In the genomic region with DNA sequence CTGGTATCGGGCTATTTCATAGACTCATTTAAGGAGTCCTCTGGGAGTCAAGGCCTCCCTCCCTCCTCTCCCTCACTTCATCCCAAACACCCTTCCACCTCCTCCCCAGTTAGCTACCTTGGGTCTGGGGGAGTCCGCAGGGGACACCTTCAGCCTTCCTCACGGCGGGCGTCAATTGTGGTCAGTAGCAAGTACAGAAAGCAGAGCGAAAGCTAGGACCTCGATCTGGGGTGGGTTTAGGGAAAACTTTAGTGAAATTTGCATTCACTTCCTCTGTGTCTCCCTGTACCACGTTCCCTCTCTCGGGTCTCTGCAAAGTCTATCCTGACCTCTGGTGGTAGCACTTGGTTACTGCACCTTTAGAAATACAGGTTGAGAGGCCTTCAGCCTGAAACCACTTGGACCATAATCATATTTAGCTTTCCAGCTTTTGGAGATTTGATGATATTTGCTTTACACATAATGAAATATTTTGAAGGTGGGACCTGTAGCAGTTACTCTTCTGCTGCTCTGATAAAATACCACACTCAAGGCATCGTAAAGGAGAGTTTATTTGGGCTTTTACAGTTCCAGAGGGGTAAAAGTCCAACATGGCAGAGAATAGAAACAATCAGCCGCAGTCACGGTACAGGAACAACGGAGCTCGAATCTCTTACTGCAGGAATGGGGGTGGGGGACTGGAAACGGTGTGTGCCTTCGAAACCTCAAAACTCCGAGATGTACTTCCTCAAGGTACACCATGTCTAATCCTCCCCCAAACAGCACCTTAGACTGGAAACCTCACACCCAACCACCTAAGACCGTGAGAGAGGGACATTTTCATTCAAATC, we compare ENCODE assay signal across 8 mouse cellular contexts. TPM values are rescaled to one million over a fixed set of nuclear protein-coding genes. Genes with fewer than 3 reads are reported as not detected.
DNase-seq lines count a peak whose midpoint lies in the region; ATAC-seq and TF ChIP-seq lines count a peak whose summit lies in the region.

No protein-coding gene starts in this region.

- 20% methylated on average over 18 of the region's 18 CpGs for WGBS in bone marrow, adult 2 months
- WGBS in embryonic facial prominence, embryonic 14.5 days: 35% methylated on average over 18 of the region's 18 CpGs
- 30% methylated on average over 18 of the region's 18 CpGs for WGBS in heart, embryonic 13.5 days
- WGBS in kidney, postnatal 0 days: 36% methylated on average over 18 of the region's 18 CpGs
- WGBS in liver, embryonic 14.5 days (ENCODE audit: insufficient replicate concordance): 25% methylated on average over 18 of the region's 18 CpGs
- 40% methylated on average over 18 of the region's 18 CpGs for WGBS in neural tube, embryonic 11.5 days

- no peak for TF ChIP-seq EP300 in liver, embryonic 14.5 days (IDR thresholded peaks at IDR 0.05; ENCODE audit: low read depth)

- TF ChIP-seq POLR2A in bone marrow, adult 2 months (IDR thresholded peaks at IDR 0.05; ENCODE audit: borderline replicate concordance, control insufficient read depth, low read depth, low read length): peak; percentile 35; the same call in 1 of the 2 replicates

- H3K4me1 ChIP-seq in bone marrow, adult 2 months (ENCODE audit: control insufficient read depth, insufficient read depth, low read length): peaks cover 4% of the 10 kb centered on the region; the same call in 1 of the 2 replicates
- H3K4me1 ChIP-seq in embryonic facial prominence, embryonic 14.5 days (ENCODE audit: control insufficient read depth, insufficient read depth, low read length): no peaks in the 10 kb centered on the region
- peaks cover 9% of the 10 kb centered on the region for H3K4me1 ChIP-seq in heart, embryonic 13.5 days
- H3K4me1 ChIP-seq in kidney, postnatal 0 days (replicated peaks; ENCODE audit: insufficient read depth, low read length): no peaks in the 10 kb centered on the region
- H3K4me1 ChIP-seq in liver, embryonic 14.5 days (replicated peaks; ENCODE audit: control insufficient read depth in 2 of 2, insufficient read depth in 2 of 2, low read length in 1 of 2): peaks cover 0 to 7% of the 10 kb centered on the region in 2 experiments; a peak in 1 of 4 replicates
- no peaks in the 10 kb centered on the region for H3K4me1 ChIP-seq in neural tube, embryonic 11.5 days (ENCODE audit: control insufficient read depth, insufficient read depth, low read length)

- no peaks in the 10 kb centered on the region for H3K9me3 ChIP-seq in embryonic facial prominence, embryonic 14.5 days (ENCODE audit: control insufficient read depth, low read length)
- peaks cover 6% of the 10 kb centered on the region; the same call in 1 of the 2 replicates for H3K9me3 ChIP-seq in heart, embryonic 13.5 days
- no peaks in the 10 kb centered on the region for H3K9me3 ChIP-seq in kidney, postnatal 0 days (replicated peaks; ENCODE audit: low read length)
- no peaks in the 10 kb centered on the region for H3K9me3 ChIP-seq in liver, embryonic 14.5 days (ENCODE audit: control insufficient read depth, low read length)
- no peaks in the 10 kb centered on the region for H3K9me3 ChIP-seq in neural tube, embryonic 11.5 days (ENCODE audit: control insufficient read depth, low read length)

- peak overlapping the region; percentile 39 for H3K4me2 ChIP-seq in embryonic facial prominence, embryonic 14.5 days (ENCODE audit: low read depth, low read length)
- peak overlapping the region; percentile 70 for H3K4me2 ChIP-seq in heart, embryonic 13.5 days
- peak overlapping the region; percentile 52 for H3K4me2 ChIP-seq in kidney, postnatal 0 days (ENCODE audit: low read length)
- peak overlapping the region; percentile 74 for H3K4me2 ChIP-seq in liver, embryonic 14.5 days (ENCODE audit: low read depth)
- peak overlapping the region; percentile 30 for H3K4me2 ChIP-seq in neural tube, embryonic 11.5 days (ENCODE audit: low read depth)

- H3K9ac ChIP-seq in embryonic facial prominence, embryonic 14.5 days (ENCODE audit: low read depth, low read length): peak overlapping the region; percentile 22
- H3K9ac ChIP-seq in heart, embryonic 13.5 days: peak overlapping the region; percentile 79
- 0 out of 2 replicates have a peak overlapping the region, but pooled peaks have one; percentile 24 for H3K9ac ChIP-seq in kidney, postnatal 0 days (ENCODE audit: low read depth, low read length)
- peak overlapping the region; percentile 52 for H3K9ac ChIP-seq in liver, embryonic 14.5 days (replicated peaks)
- no peak overlapping the region; the same call in 1 of the 2 replicates for H3K9ac ChIP-seq in neural tube, embryonic 11.5 days (ENCODE audit: low read length)

- DNase-seq in embryonic facial prominence, embryonic 14.5 days (ENCODE audit: low spot score): peak; percentile 86
- DNase-seq in kidney, postnatal 0 days (ENCODE audit: low spot score): peak; percentile 91
- peak; percentile 69 to 74 (median 70) for DNase-seq in liver, embryonic 14.5 days (ENCODE audit: low read depth in 3 of 3, low spot score in 3 of 3)
- DNase-seq in neural tube, embryonic 11.5 days (ENCODE audit: low spot score): peak; percentile 54
- peak; percentile 74 for DNase-seq in testis, postnatal 14 days (ENCODE audit: low spot score)

- no peaks in the 10 kb centered on the region for H3K36me3 ChIP-seq in embryonic facial prominence, embryonic 14.5 days (ENCODE audit: control insufficient read depth, insufficient read depth, low read length)
- no peaks in the 10 kb centered on the region for H3K36me3 ChIP-seq in heart, embryonic 13.5 days
- H3K36me3 ChIP-seq in kidney, postnatal 0 days (ENCODE audit: insufficient read depth, low read length): no peaks in the 10 kb centered on the region
- H3K36me3 ChIP-seq in liver, embryonic 14.5 days (replicated peaks; ENCODE audit: control insufficient read depth, insufficient read depth, low read depth): no peaks in the 10 kb centered on the region
- H3K36me3 ChIP-seq in neural tube, embryonic 11.5 days (ENCODE audit: control insufficient read depth, insufficient read depth, low read length): no peaks in the 10 kb centered on the region

- H3K27me3 ChIP-seq in embryonic facial prominence, embryonic 14.5 days (replicated peaks; ENCODE audit: control insufficient read depth, insufficient read depth, low read length): no peaks in the 10 kb centered on the region
- no peaks in the 10 kb centered on the region for H3K27me3 ChIP-seq in heart, embryonic 13.5 days (replicated peaks)
- H3K27me3 ChIP-seq in kidney, postnatal 0 days (ENCODE audit: insufficient read depth, low read length): no peaks in the 10 kb centered on the region
- H3K27me3 ChIP-seq in liver, embryonic 14.5 days (ENCODE audit: control insufficient read depth, insufficient read depth, low read length): no peaks in the 10 kb centered on the region
- H3K27me3 ChIP-seq in neural tube, embryonic 11.5 days (ENCODE audit: control insufficient read depth, insufficient read depth, low read length): no peaks in the 10 kb centered on the region

- TF ChIP-seq CTCF in bone marrow, adult 2 months (IDR thresholded peaks at IDR 0.05; ENCODE audit: control insufficient read depth, insufficient read depth, low read length): peak; percentile 84
- peak; percentile 94 for TF ChIP-seq CTCF in kidney, postnatal 0 days (IDR thresholded peaks at IDR 0.05; ENCODE audit: low read depth)
- TF ChIP-seq CTCF in liver, embryonic 14.5 days (IDR thresholded peaks at IDR 0.05; ENCODE audit: low read depth): peak; percentile 90

- H3K27ac ChIP-seq in bone marrow, adult 2 months (ENCODE audit: control insufficient read depth, insufficient read depth, low read depth, low read length, poor library complexity): peak overlapping the region; percentile 98
- no peak overlapping the region for H3K27ac ChIP-seq in embryonic facial prominence, embryonic 14.5 days (replicated peaks; ENCODE audit: low read depth, low read length)
- H3K27ac ChIP-seq in heart, embryonic 13.5 days (replicated peaks): no peak overlapping the region
- no peak overlapping the region for H3K27ac ChIP-seq in kidney, postnatal 0 days
- peak overlapping the region; percentile 14 for H3K27ac ChIP-seq in liver, embryonic 14.5 days
- no peak overlapping the region for H3K27ac ChIP-seq in neural tube, embryonic 11.5 days (ENCODE audit: low read depth, low read length)

- H3K4me3 ChIP-seq in bone marrow, adult 2 months (replicated peaks; ENCODE audit: control insufficient read depth, low read depth, low read length): peak overlapping the region; percentile 87
- H3K4me3 ChIP-seq in embryonic facial prominence, embryonic 14.5 days (ENCODE audit: low read depth, low read length): peak overlapping the region; percentile 13; the same call in 1 of the 2 replicates
- H3K4me3 ChIP-seq in heart, embryonic 13.5 days: peak overlapping the region; percentile 47
- peak overlapping the region; percentile 20; the same call in 1 of the 2 replicates for H3K4me3 ChIP-seq in kidney, postnatal 0 days (replicated peaks; ENCODE audit: low read depth, low read length)
- H3K4me3 ChIP-seq in liver, embryonic 14.5 days (ENCODE audit: insufficient read depth in 1 of 2, low read depth in 2 of 2, low read length in 2 of 2): peak overlapping the region; percentile 48 to 66
- H3K4me3 ChIP-seq in neural tube, embryonic 11.5 days (ENCODE audit: low read depth, low read length): no peak overlapping the region

- peak; percentile 33 for ATAC-seq in CD4-positive, CD25-positive, alpha-beta regulatory T cell, adult 4 months
- peak; percentile 70 for ATAC-seq in embryonic facial prominence, embryonic 14.5 days (ENCODE audit: low read depth)
- no peak for ATAC-seq in heart, embryonic 13.5 days (ENCODE audit: extremely low read depth, insufficient number of reproducible peaks, low FRiP score, low TSS enrichment)
- ATAC-seq in kidney, postnatal 0 days (replicated peaks; ENCODE audit: low FRiP score, low read depth): peak; percentile 52; the same call in 1 of the 2 replicates
- peak; percentile 50 for ATAC-seq in liver, embryonic 14.5 days (ENCODE audit: insufficient read depth)
- ATAC-seq in neural tube, embryonic 11.5 days (ENCODE audit: insufficient read depth, low FRiP score, low TSS enrichment): peak; percentile 51; the same call in 1 of the 2 replicates

RNA-seq across cellular contexts. Expression of gene A630001G21Rik, which starts 41.9 kb away (rescaled TPM):
- 10 to 100 TPM; 43.4 to 55.8 TPM for polyA plus RNA-seq in CD4-positive, CD25-positive, alpha-beta regulatory T cell, adult 4 months (2017; shearing (Covaris generic))
- 28.7 and 60.7 TPM in 2 replicates for polyA plus RNA-seq in bone marrow, adult 2 months (2011; ENCODE audit: insufficient read depth, insufficient read length, low replicate concordance, missing spikeins)
- polyA plus RNA-seq in embryonic facial prominence, embryonic 14.5 days (2014; fragmentation: Nextera tagmentation; extraction: Ambion mirVana): 1.7 and 2.5 TPM in 2 replicates
- 1.3 and 1.6 TPM in 2 replicates for polyA plus RNA-seq in heart, embryonic 13.5 days (2015; fragmentation: Nextera tagmentation; extraction: Ambion mirVana)
- 0.98 and 1.7 TPM in 2 replicates for polyA plus RNA-seq in kidney, postnatal 0 days (2015; fragmentation: Nextera tagmentation; extraction: Ambion mirVana)
- 1.7 and 2.9 TPM in 2 replicates for polyA plus RNA-seq in liver, embryonic 14.5 days (2012; rRNA removed)
- 1.9 and 2.6 TPM in 2 replicates for polyA plus RNA-seq in liver, embryonic 14.5 days (2014; fragmentation: Nextera tagmentation; extraction: Ambion mirVana)
- 0.54 and 0.94 TPM in 2 replicates for polyA plus RNA-seq in neural tube, embryonic 11.5 days (2014; fragmentation: Nextera tagmentation; extraction: Ambion mirVana)

RNA-seq across cellular contexts. Expression of gene Cab39, which starts 56.7 kb away (rescaled TPM):
- 10 to 100 TPM; 37.0 to 53.5 TPM for polyA plus RNA-seq in CD4-positive, CD25-positive, alpha-beta regulatory T cell, adult 4 months (2017; shearing (Covaris generic))
- 22.7 and 25.7 TPM in 2 replicates for polyA plus RNA-seq in bone marrow, adult 2 months (2011; ENCODE audit: insufficient read depth, insufficient read length, low replicate concordance, missing spikeins)
- 45.1 and 45.2 TPM in 2 replicates for polyA plus RNA-seq in embryonic facial prominence, embryonic 14.5 days (2014; fragmentation: Nextera tagmentation; extraction: Ambion mirVana)
- 20.6 and 20.8 TPM in 2 replicates for polyA plus RNA-seq in heart, embryonic 13.5 days (2015; fragmentation: Nextera tagmentation; extraction: Ambion mirVana)
- 31.3 and 34.6 TPM in 2 replicates for polyA plus RNA-seq in kidney, postnatal 0 days (2015; fragmentation: Nextera tagmentation; extraction: Ambion mirVana)
- 14.4 and 20.4 TPM in 2 replicates for polyA plus RNA-seq in liver, embryonic 14.5 days (2012; rRNA removed)
- polyA plus RNA-seq in liver, embryonic 14.5 days (2014; fragmentation: Nextera tagmentation; extraction: Ambion mirVana): 15.8 and 16.9 TPM in 2 replicates
- polyA plus RNA-seq in neural tube, embryonic 11.5 days (2014; fragmentation: Nextera tagmentation; extraction: Ambion mirVana): 70.5 and 74.7 TPM in 2 replicates

Comparison
In these comparisons a context has a peak if more than half of its experiments do, and no peak if none do; other contexts are left out.
1. H3K27ac ChIP-seq: peak in bone marrow, adult 2 months (single experiment) and liver, embryonic 14.5 days (single experiment); none in embryonic facial prominence, embryonic 14.5 days (single experiment), heart, embryonic 13.5 days (single experiment), kidney, postnatal 0 days (single experiment) and neural tube, embryonic 11.5 days (single experiment).
2. Peak in every context shown above with its lines, with median percentiles within 50 percentile points of each other: CTCF ChIP-seq, DNase-seq and H3K4me2 ChIP-seq.